Mouse (Mus musculus) hindbrain, embryonic 10.5 days (tissue): ENCODE measurements around the gene Bloc1s2. TPM values are rescaled to one million over a fixed set of nuclear protein-coding genes. Genes with fewer than 3 reads are reported as not detected.

Source experiments
- DNase-seq: peaks from one replicate; pipeline ENCODE4 v3.0.0-alpha.2; 2017; ENCODE audit warnings: low spot score
- H3K27ac ChIP-seq: fragments of 300-500 bp; sonication (generic); 2 replicates; pipeline ENCODE4 v1.5.1; 2016; ENCODE audit warnings: mild to moderate bottlenecking, moderate library complexity
- H3K27me3 ChIP-seq: fragments of 300-500 bp; sonication (generic); 2 replicates; pipeline ENCODE4 v1.6.1; 2016; ENCODE audit warnings: mild to moderate bottlenecking; ENCODE audit not compliant: poor library complexity, insufficient read depth, severe bottlenecking
- H3K36me3 ChIP-seq: fragments of 300-500 bp; sonication (generic); 2 replicates; pipeline ENCODE4 v1.6.1; 2016; ENCODE audit warnings: mild to moderate bottlenecking, moderate library complexity
- H3K4me1 ChIP-seq: fragments of 300-500 bp; sonication (generic); replicated peaks from 2 replicates; pipeline ENCODE4 v1.6.1; 2016; ENCODE audit warnings: mild to moderate bottlenecking
- H3K4me3 ChIP-seq: fragments of 300-500 bp; sonication (generic); 2 replicates; pipeline ENCODE4 v1.5.1; 2016; ENCODE audit warnings: mild to moderate bottlenecking, moderate library complexity
- H3K9me3 ChIP-seq: fragments of 300-500 bp; sonication (generic); 2 replicates; pipeline ENCODE4 v1.6.1; 2016; ENCODE audit warnings: mild to moderate bottlenecking, moderate library complexity
- WGBS: fragments of 180-500 bp; shearing (Covaris S2); methylation state at CpG from one replicate; pipeline ENCODE4 v1.1.7; 2016; 5-methylcytosine and 5-hydroxymethylcytosine counted together
- polyA plus RNA-seq: library from polyadenylated mRNA; unstranded; fragments of >200 nt; fragmentation: Nextera tagmentation; extraction: Ambion mirVana; gene quantifications from 2 replicates; pipeline ENCODE4 v1.2.1, GENCODE M21; 2016

Bloc1s2 gene
- 110 and 118 TPM in 2 replicates for polyA plus RNA-seq

GRCm38 (mm10) chr19:44145702-44146567 is at the start of gene Bloc1s2:
Gene Bloc1s2 (minus strand): TSS chr19:44146446.
- H3K36me3 ChIP-seq = peaks cover 38% of the 10 kb centered on the region
- DNase-seq = peak; percentile 86
- WGBS = 4% methylated on average over 46 of the region's 46 CpGs
- peak within 1 kb of the TSS; percentile 86 for H3K4me3 ChIP-seq
- H3K9me3 ChIP-seq = no peaks in the 10 kb centered on the region
- H3K4me1 ChIP-seq = peaks cover 18% of the 10 kb centered on the region
- peak within 1 kb of the TSS; percentile 89 for H3K27ac ChIP-seq
- peaks cover 16% of the 10 kb centered on the region for H3K27me3 ChIP-seq

- peak; percentile 70 for DNase-seq
- WGBS = 11% methylated on average over 7 of the region's 7 CpGs
- H3K4me1 ChIP-seq = peaks cover 22% of the 10 kb centered on the region; the same call in 1 of the 2 replicates
Measured at GRCm38 (mm10) chr19:44195138-44195537, 48.9 kb upstream of the Bloc1s2 start.

GRCm38 (mm10) chr19:44193906-44194305 is 47.7 kb upstream of the Bloc1s2 start:
- DNase-seq = no peak
- 85% methylated on average over 7 of the region's 7 CpGs for WGBS
- Histone ChIP-seq H3K27ac (no peak overlapping the region), H3K36me3 (no peaks in the 10 kb centered on the region), H3K9me3 (no peaks in the 10 kb centered on the region), H3K4me3 (no peak overlapping the region), H3K4me1 (peaks cover 22% of the 10 kb centered on the region; the same call in 1 of the 2 replicates), H3K27me3 (no peaks in the 10 kb centered on the region)

More at GRCm38 (mm10) chr19:44195138-44195537, 48.9 kb upstream of the Bloc1s2 start:
- Histone ChIP-seq H3K36me3 (no peaks in the 10 kb centered on the region), H3K27ac (no peak overlapping the region), H3K4me3 (no peak overlapping the region), H3K9me3 (no peaks in the 10 kb centered on the region), H3K27me3 (no peaks in the 10 kb centered on the region)

GRCm38 (mm10) chr19:44192342-44192741 is 46.1 kb upstream of the Bloc1s2 start, which contains the start of gene Pkd2l1:
Gene Pkd2l1 (minus strand): TSS chr19:44192442.
- peak within 1 kb of the TSS; percentile 24; the same call in 1 of the 2 replicates for H3K27ac ChIP-seq
- WGBS = 52% methylated on average over 3 of the region's 3 CpGs

GRCm38 (mm10) chr19:44189056-44189455 is 42.8 kb upstream of the Bloc1s2 start:
- H3K4me3 ChIP-seq = no peak overlapping the region
- no peaks in the 10 kb centered on the region for H3K27me3 ChIP-seq
- H3K9me3 ChIP-seq = no peaks in the 10 kb centered on the region
- WGBS = 90% methylated on average over 4 of the region's 4 CpGs
- peaks cover 26% of the 10 kb centered on the region for H3K4me1 ChIP-seq
- no peaks in the 10 kb centered on the region for H3K36me3 ChIP-seq
- H3K27ac ChIP-seq = no peak overlapping the region
- no peak for DNase-seq

More at GRCm38 (mm10) chr19:44192342-44192741, 46.1 kb upstream of the Bloc1s2 start, which contains the start of gene Pkd2l1:
- Histone ChIP-seq H3K27me3 (no peaks in the 10 kb centered on the region), H3K36me3 (no peaks in the 10 kb centered on the region), H3K4me1 (peaks cover 22% of the 10 kb centered on the region; the same call in 1 of the 2 replicates), H3K4me3 (no peak within 1 kb of the TSS), H3K9me3 (no peaks in the 10 kb centered on the region)
- no peak for DNase-seq

GRCm38 (mm10) chr19:44183968-44184367 is 37.7 kb upstream of the Bloc1s2 start:
- WGBS = 66% methylated on average over 3 of the region's 3 CpGs
- no peak for DNase-seq
- H3K9me3 ChIP-seq = no peaks in the 10 kb centered on the region
- no peaks in the 10 kb centered on the region for H3K27me3 ChIP-seq
- no peak overlapping the region for H3K27ac ChIP-seq
- H3K4me3 ChIP-seq = no peak overlapping the region
- H3K4me1 ChIP-seq = peaks cover 8% of the 10 kb centered on the region
- no peaks in the 10 kb centered on the region for H3K36me3 ChIP-seq

- 77% methylated on average over 1 of the region's 1 CpGs for WGBS
- no peaks in the 10 kb centered on the region for H3K27me3 ChIP-seq
Measured at GRCm38 (mm10) chr19:44180502-44180901, 34.3 kb upstream of the Bloc1s2 start.

GRCm38 (mm10) chr19:44176741-44177140 is 30.5 kb upstream of the Bloc1s2 start:
- Histone ChIP-seq H3K9me3 (peaks cover 15% of the 10 kb centered on the region; the same call in 1 of the 2 replicates), H3K27me3 (no peaks in the 10 kb centered on the region), H3K4me3 (no peak overlapping the region), H3K4me1 (no peaks in the 10 kb centered on the region), H3K27ac (no peak overlapping the region), H3K36me3 (no peaks in the 10 kb centered on the region)
- 92% methylated on average over 3 of the region's 3 CpGs for WGBS
- no peak for DNase-seq

More at GRCm38 (mm10) chr19:44180502-44180901, 34.3 kb upstream of the Bloc1s2 start:
- H3K27ac ChIP-seq = no peak overlapping the region
- H3K4me3 ChIP-seq = no peak overlapping the region
- H3K4me1 ChIP-seq = peaks cover 8% of the 10 kb centered on the region
- peaks cover 15% of the 10 kb centered on the region; the same call in 1 of the 2 replicates for H3K9me3 ChIP-seq
- H3K36me3 ChIP-seq = no peaks in the 10 kb centered on the region
- DNase-seq = no peak

GRCm38 (mm10) chr19:44174835-44175234 is 28.6 kb upstream of the Bloc1s2 start:
- no peaks in the 10 kb centered on the region for H3K27me3 ChIP-seq

GRCm38 (mm10) chr19:44161515-44161914 is 15.3 kb upstream of the Bloc1s2 start:
- DNase-seq = no peak

More at GRCm38 (mm10) chr19:44174835-44175234, 28.6 kb upstream of the Bloc1s2 start:
- 73% methylated on average over 8 of the region's 8 CpGs for WGBS
- Histone ChIP-seq H3K4me1 (no peaks in the 10 kb centered on the region), H3K9me3 (peaks cover 15% of the 10 kb centered on the region; the same call in 1 of the 2 replicates), H3K36me3 (no peaks in the 10 kb centered on the region), H3K4me3 (no peak overlapping the region), H3K27ac (no peak overlapping the region)
- DNase-seq = no peak

GRCm38 (mm10) chr19:44159386-44159785 is 13.1 kb upstream of the Bloc1s2 start:
- Histone ChIP-seq H3K27ac (no peak overlapping the region), H3K4me1 (no peaks in the 10 kb centered on the region), H3K9me3 (no peaks in the 10 kb centered on the region), H3K36me3 (no peaks in the 10 kb centered on the region), H3K4me3 (no peak overlapping the region), H3K27me3 (peaks cover 13% of the 10 kb centered on the region)
- WGBS = 87% methylated on average over 3 of the region's 3 CpGs
- DNase-seq = no peak

More at GRCm38 (mm10) chr19:44161515-44161914, 15.3 kb upstream of the Bloc1s2 start:
- no peak overlapping the region for H3K27ac ChIP-seq
- no peaks in the 10 kb centered on the region for H3K9me3 ChIP-seq
- peaks cover 9% of the 10 kb centered on the region; the same call in 1 of the 2 replicates for H3K27me3 ChIP-seq
- no peak overlapping the region for H3K4me3 ChIP-seq
- H3K36me3 ChIP-seq = no peaks in the 10 kb centered on the region
- WGBS = 16% methylated on average over 3 of the region's 3 CpGs
- H3K4me1 ChIP-seq = no peaks in the 10 kb centered on the region

GRCm38 (mm10) chr19:44157005-44157404 is 10.8 kb upstream of the Bloc1s2 start:
- 93% methylated on average over 10 of the region's 10 CpGs for WGBS
- Histone ChIP-seq H3K4me3 (no peak overlapping the region), H3K36me3 (no peaks in the 10 kb centered on the region), H3K27me3 (peaks cover 15% of the 10 kb centered on the region), H3K9me3 (no peaks in the 10 kb centered on the region), H3K27ac (no peak overlapping the region), H3K4me1 (no peaks in the 10 kb centered on the region)
- no peak for DNase-seq

GRCm38 (mm10) chr19:44153781-44154180 is 7.5 kb upstream of the Bloc1s2 start:
- H3K9me3 ChIP-seq = no peaks in the 10 kb centered on the region
- 79% methylated on average over 5 of the region's 5 CpGs for WGBS

More at GRCm38 (mm10) chr19:44153781-44154180, 7.5 kb upstream of the Bloc1s2 start:
- H3K27ac ChIP-seq = no peak overlapping the region
- no peak overlapping the region for H3K4me3 ChIP-seq
- H3K27me3 ChIP-seq = peaks cover 17% of the 10 kb centered on the region
- no peaks in the 10 kb centered on the region for H3K4me1 ChIP-seq
- no peak for DNase-seq
- H3K36me3 ChIP-seq = no peaks in the 10 kb centered on the region
